Mouse (Mus musculus) spleen, adult 18-20 months (tissue): ENCODE results near the gene Rfx4.

ENCODE experiments used
- DNase-seq, 2 experiments: peaks; one replicate each; pipeline ENCODE4 v3.0.0; 2022; ENCODE audit warnings: mixed read lengths in 2 of 2

Rfx4 gene

GRCm38 (mm10) chr10:84871921-84872320 lies 116.1 kb downstream of the Rfx4 start:
- DNase-seq, result no peak

- no peak for DNase-seq
Measured at GRCm38 (mm10) chr10:84879823-84880571, 124.1 kb downstream of the Rfx4 start.

- DNase-seq, result no peak
Measured at GRCm38 (mm10) chr10:84882528-84882927, 126.7 kb downstream of the Rfx4 start.

- DNase-seq, result no peak
Measured at GRCm38 (mm10) chr10:84885341-84885884, 129.6 kb downstream of the Rfx4 start.

- no peak for DNase-seq
Measured at GRCm38 (mm10) chr10:84886221-84886627, 130.4 kb downstream of the Rfx4 start.

GRCm38 (mm10) chr10:84886785-84887184 lies 130.9 kb downstream of the Rfx4 start:
- no peak for DNase-seq

- DNase-seq, result no peak
Measured at GRCm38 (mm10) chr10:84889096-84889846, 133.4 kb downstream of the Rfx4 start.

- no peak for DNase-seq
Measured at GRCm38 (mm10) chr10:84895810-84896358, 140.0 kb downstream of the Rfx4 start.

- no peak for DNase-seq
Measured at GRCm38 (mm10) chr10:84896941-84897930, 141.4 kb downstream of the Rfx4 start.

- DNase-seq, result no peak
Measured at GRCm38 (mm10) chr10:84898144-84898979, 142.5 kb downstream of the Rfx4 start.

- DNase-seq, result no peak
Measured at GRCm38 (mm10) chr10:84901676-84902075, 145.8 kb downstream of the Rfx4 start.

GRCm38 (mm10) chr10:84902213-84902612 lies 146.4 kb downstream of the Rfx4 start:
- DNase-seq, result no peak

- DNase-seq, result no peak
Measured at GRCm38 (mm10) chr10:84903307-84903706, 147.4 kb downstream of the Rfx4 start.

- no peak for DNase-seq
Measured at GRCm38 (mm10) chr10:84903742-84904141, 147.9 kb downstream of the Rfx4 start.

- DNase-seq, result no peak
Measured at GRCm38 (mm10) chr10:84906895-84907294, 151.0 kb downstream of the Rfx4 start.

- DNase-seq, result no peak
Measured at GRCm38 (mm10) chr10:84908006-84908405, 152.1 kb downstream of the Rfx4 start.

GRCm38 (mm10) chr10:84908471-84908870 lies 152.6 kb downstream of the Rfx4 start:
- DNase-seq, result no peak

GRCm38 (mm10) chr10:84909021-84909801 lies 153.3 kb downstream of the Rfx4 start:
- DNase-seq, result no peak

GRCm38 (mm10) chr10:84910194-84910593 lies 154.3 kb downstream of the Rfx4 start:
- DNase-seq, result no peak

- no peak for DNase-seq
Measured at GRCm38 (mm10) chr10:84910758-84911384, 155.0 kb downstream of the Rfx4 start.
